Mouse (Mus musculus): Measurements from ENCODE around the gene Ctbp1.

GRCm38 (mm10) chr5:33275754-33276153 is 960 bp upstream of the Ctbp1 start:
- TF ChIP-seq CTCF (IDR thresholded peaks at IDR 0.05; ENCODE audit: low read depth) (no peak), EP300 (IDR thresholded peaks at IDR 0.05; ENCODE audit: low read depth) (no peak)
